Mouse (Mus musculus) mature B cell (primary cell): ENCODE measurements around the gene Amdhd2.

ENCODE experiments used
- in situ Hi-C: fragments of 300-500 bp; cut with MboI; formaldehyde crosslinking; loops from 2 replicates; pipeline ENCODE4 v1.14.3; 2019

Amdhd2 gene

GRCm38 (mm10) chr17:24197032-24197824, 33.7 kb upstream of the Amdhd2 start:
- in situ Hi-C loops, result no loop called here

- in situ Hi-C loops, result no loop called here
Measured at GRCm38 (mm10) chr17:24195349-24195748, 31.8 kb upstream of the Amdhd2 start.

- in situ Hi-C loops, result no loop called here
Measured at GRCm38 (mm10) chr17:24193769-24194168, 30.2 kb upstream of the Amdhd2 start.

GRCm38 (mm10) chr17:24193268-24193667, 29.7 kb upstream of the Amdhd2 start:
- in situ Hi-C loops, result no loop called here

GRCm38 (mm10) chr17:24192848-24193247, 29.3 kb upstream of the Amdhd2 start:
- in situ Hi-C loops, result no loop called here

GRCm38 (mm10) chr17:24191481-24191880, 27.9 kb upstream of the Amdhd2 start:
- in situ Hi-C loops, result no loop called here

- in situ Hi-C loops, result no loop called here
Measured at GRCm38 (mm10) chr17:24190934-24191333, 27.4 kb upstream of the Amdhd2 start.

- in situ Hi-C loops, result no loop called here
Measured at GRCm38 (mm10) chr17:24174259-24174658, 10.7 kb upstream of the Amdhd2 start.

- in situ Hi-C loops, result no loop called here
Measured at GRCm38 (mm10) chr17:24173423-24173822, 9.9 kb upstream of the Amdhd2 start.

GRCm38 (mm10) chr17:24171738-24172137, 8.2 kb upstream of the Amdhd2 start:
- in situ Hi-C loops, result no loop called here

GRCm38 (mm10) chr17:24170729-24171128, 7.2 kb upstream of the Amdhd2 start:
- in situ Hi-C loops, result no loop called here

- in situ Hi-C loops, result no loop called here
Measured at GRCm38 (mm10) chr17:24170125-24170524, 6.6 kb upstream of the Amdhd2 start.

GRCm38 (mm10) chr17:24169317-24170065, 5.9 kb upstream of the Amdhd2 start, which contains the start of gene Atp6v0c:
TSS of gene Atp6v0c (minus strand) at chr17:24169702.
- in situ Hi-C loops, result no loop called here

GRCm38 (mm10) chr17:24168590-24169277, 5.2 kb upstream of the Amdhd2 start:
- in situ Hi-C loops, result no loop called here

- in situ Hi-C loops, result no loop called here
Measured at GRCm38 (mm10) chr17:24167891-24168505, 4.4 kb upstream of the Amdhd2 start.

- in situ Hi-C loops, result no loop called here
Measured at GRCm38 (mm10) chr17:24167120-24167519, 3.6 kb upstream of the Amdhd2 start.

GRCm38 (mm10) chr17:24164566-24165259, 1.1 kb upstream of the Amdhd2 start:
- in situ Hi-C loops, result no loop called here

- in situ Hi-C loops, result no loop called here
Measured at GRCm38 (mm10) chr17:24162584-24163175, 886 bp downstream of the Amdhd2 start.

GRCm38 (mm10) chr17:24161466-24161865, 2.1 kb downstream of the Amdhd2 start:
- in situ Hi-C loops, result no loop called here

- in situ Hi-C loops, result no loop called here
Measured at GRCm38 (mm10) chr17:24157526-24157925, 6.0 kb downstream of the Amdhd2 start.

- in situ Hi-C loops, result no loop called here
Measured at GRCm38 (mm10) chr17:24157121-24157520, 6.4 kb downstream of the Amdhd2 start.
